Mouse (Mus musculus) gonadal fat pad, adult 2 months (tissue): ENCODE measurements around the gene Snap23. TPM values are rescaled to one million over a fixed set of nuclear protein-coding genes. Genes with fewer than 3 reads are reported as not detected.

Source experiments
- polyA plus RNA-seq: library from polyadenylated mRNA; depleted of rRNA; stranded (reverse); fragments of >200 nt; gene quantifications from 2 replicates; pipeline ENCODE4 v1.2.3, GENCODE M21; 2012; rRNA removed

Snap23 gene
- polyA plus RNA-seq, 1 experiment = 10.0 TPM

Other genes starting within 250 kb of the Snap23 start
- gene Vps39, start 214.5 kb upstream of the Snap23 start, polyA plus RNA-seq = 23.4 and 27.6 TPM in 2 replicates
- 20.1 and 27.0 TPM in 2 replicates for gene Ganc, start 163.8 kb upstream of the Snap23 start, polyA plus RNA-seq
- gene Tmem87a, start 163.6 kb upstream of the Snap23 start, polyA plus RNA-seq = 12.9 and 13.8 TPM in 2 replicates
- gene Capn3, start 111.7 kb upstream of the Snap23 start, polyA plus RNA-seq = 12.0 and 25.0 TPM in 2 replicates
- gene Zfp106, start 3.8 kb upstream of the Snap23 start, polyA plus RNA-seq = 71.4 and 83.2 TPM in 2 replicates
- 3.4 and 4.7 TPM in 2 replicates for gene Haus2, start 41.7 kb downstream of the Snap23 start, polyA plus RNA-seq
- gene Lrrc57, start 41.8 kb downstream of the Snap23 start, polyA plus RNA-seq = 11.0 and 13.8 TPM in 2 replicates
- gene Stard9, start 61.5 kb downstream of the Snap23 start, polyA plus RNA-seq = 7.0 and 9.9 TPM in 2 replicates